Mouse (Mus musculus): ENCODE measurements around the gene Arhgap29.

DNA sequence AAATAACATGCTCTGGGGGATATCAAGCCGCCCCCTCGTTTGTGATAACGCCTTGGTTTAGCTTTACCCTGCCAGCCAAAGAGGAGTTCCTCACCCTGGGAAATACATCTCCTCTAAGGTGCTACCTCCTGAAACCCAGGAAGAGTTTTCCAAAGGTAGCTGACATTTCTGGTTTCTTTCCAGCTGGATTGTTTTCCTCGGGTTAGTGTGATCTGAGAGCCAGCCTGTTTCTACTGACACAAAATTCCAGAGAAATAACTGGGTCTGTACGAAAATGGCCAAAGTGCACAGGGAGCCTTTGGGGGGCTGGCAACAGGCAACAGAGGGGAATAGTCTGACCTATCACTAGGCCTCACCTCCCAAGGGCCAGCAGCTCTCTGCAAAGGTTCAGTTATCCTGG, 81.9 kb downstream of the Arhgap29 start:
- TF ChIP-seq CTCF (IDR thresholded peaks at IDR 0.05; ENCODE audit: control insufficient read depth, insufficient read depth, insufficient read length) (no peak), MAX (IDR thresholded peaks at IDR 0.05) (no peak)
